Mouse (Mus musculus): ENCODE measurements around the gene Vamp2. TPM values are rescaled to one million over a fixed set of nuclear protein-coding genes. Genes with fewer than 3 reads are reported as not detected.

The Vamp2 gene
- polyA plus RNA-seq (2017; shearing (Covaris generic)): 36.7 TPM

DNA sequence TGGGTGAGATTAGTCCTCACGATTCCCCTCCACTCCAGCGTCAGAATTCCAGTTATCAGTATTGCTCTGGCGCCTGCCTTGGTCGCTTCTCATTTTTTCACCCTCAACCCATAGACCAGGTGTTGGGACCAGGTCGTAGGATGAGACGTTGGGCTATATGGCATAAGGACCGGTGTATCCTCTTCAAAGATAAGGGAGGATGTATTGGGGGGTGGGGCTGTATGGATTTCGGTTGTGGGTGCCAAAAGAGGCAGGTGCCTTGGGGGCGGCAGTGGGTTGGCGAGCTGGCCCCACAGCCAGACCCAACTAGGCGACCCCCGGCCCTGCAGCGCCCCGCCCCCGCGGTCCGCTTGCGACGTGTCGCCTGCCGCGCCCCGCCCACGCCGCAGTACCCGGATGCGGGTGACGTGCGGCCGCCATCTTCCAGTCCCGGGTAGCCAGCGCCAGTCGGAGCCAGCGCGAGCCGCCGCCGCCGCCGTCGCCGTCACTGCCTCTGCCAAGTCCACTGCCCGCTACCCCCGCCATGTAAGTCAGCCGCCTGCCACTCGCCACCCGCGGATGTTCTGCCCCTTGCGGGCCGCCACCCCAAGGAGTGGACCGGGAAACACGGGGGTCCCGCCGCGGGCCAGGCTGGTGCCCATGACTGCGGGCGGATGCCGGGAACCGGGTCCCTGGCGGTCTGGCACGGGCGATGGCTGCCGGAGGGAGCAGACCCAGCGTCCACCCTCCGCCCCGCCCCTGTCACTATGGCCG is at the start of gene Vamp2:
Vamp2 (plus strand) TSS at position 388 of the 753 bp plus-strand sequence.

DNA sequence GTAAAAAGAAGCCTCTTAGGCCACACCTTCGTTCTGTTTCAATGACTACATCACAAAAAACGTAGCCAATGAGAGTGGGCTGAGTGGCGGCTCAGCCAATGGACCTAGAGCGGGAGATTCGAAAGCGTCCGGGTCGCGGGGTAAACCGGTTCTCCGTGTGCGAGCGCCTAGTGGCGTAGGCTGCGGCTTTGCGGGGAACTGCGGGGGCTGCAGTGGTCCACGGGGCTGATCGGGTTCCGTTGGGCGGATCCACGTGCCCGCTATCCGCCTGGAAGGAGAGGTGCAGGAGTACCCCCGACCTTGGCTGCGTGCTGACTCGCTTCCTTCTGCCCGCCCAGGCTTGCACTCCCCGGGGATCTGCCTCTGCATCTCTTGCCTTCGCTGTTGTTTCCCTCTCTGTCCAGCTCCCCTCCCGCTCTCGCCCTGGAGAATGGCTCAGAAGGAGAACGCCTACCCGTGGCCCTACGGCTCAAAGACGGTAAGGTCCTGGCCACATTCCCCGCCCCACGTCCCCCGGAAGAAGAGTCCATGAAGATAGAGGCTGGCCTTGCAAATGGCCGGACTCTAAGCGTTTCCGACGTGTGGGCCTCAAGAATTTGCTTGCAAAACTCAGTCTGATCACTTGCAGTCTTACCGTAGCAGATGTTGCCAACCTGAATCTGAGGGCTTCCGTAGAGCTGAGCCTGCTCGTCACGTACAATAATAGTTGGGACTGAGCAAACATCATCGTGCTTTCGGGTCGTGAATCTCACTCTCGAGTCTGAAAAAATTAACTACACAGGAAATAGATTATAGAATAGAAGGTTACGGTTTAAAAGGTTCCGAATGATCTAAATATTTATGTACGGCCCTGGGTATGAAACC is 42.5 kb upstream of the Vamp2 start, which contains the start of gene Aurkb:
Aurkb (plus strand) TSS at position 117 of the 864 bp plus-strand sequence.

DNA sequence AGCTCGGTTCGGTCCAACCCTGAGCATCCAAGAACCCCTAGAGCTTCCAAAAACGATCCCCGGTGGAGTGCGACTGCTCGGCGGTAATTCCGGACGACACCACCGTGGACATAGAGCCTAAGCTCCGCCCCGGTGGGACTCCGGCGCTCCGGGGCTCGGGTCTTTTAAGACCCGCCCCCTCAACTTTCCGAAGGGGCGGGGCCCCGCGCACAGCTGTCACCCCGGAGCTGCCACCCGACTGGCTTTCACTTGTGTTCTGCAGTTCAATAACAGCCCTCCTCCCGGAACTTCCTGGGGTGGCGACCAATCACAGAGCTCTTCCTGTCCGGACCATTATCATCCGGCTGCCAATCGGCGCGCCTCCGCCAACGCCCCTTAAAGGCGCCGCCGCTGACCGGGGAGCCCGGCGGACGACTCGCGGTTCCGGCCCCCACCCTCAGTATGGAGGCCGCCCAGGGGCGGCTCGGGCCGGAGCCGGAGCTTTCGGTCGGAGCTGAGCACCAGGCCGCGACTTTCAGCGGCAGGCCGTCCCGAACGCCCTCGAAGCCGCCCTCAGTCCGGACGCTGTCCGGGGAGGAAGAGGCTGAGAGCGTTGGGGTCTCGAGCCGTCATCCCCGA is 28.8 kb upstream of the Vamp2 start, which contains the start of gene Borcs6:
Borcs6 (plus strand) TSS at position 361 of the 618 bp plus-strand sequence.

DNA sequence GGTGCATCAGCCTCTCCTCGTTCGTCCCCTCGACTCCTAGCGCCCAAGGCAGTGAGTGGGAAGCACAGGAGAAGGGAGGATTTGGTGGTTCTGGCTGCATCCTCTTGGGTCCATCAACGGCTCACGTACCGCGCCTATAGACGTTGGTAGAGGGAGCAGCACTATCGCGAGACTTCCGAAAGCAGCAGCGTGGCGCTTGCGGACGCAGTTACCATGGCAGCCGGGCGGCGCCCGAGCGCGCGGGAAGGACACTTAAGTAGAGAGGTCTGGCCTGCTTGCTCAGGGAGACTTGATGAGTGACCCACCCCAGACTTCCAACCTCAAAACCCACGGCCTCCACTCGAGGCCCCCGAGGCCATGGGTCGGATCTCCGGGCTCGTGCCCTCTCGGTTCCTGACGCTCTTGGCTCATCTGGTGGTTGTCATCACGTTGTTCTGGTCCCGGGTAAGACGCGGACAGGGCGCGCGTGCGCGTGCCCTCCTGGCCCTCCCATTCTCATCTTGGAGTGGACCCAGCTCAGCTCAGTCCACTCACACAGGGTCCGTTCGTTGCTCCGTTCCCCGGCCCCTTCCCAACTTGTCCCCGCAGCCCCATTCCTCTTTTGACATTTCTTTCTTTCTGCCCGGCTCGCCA is 17.6 kb upstream of the Vamp2 start, which contains the start of gene Tmem107:
Tmem107 (plus strand) TSS at position 217 of the 633 bp plus-strand sequence.

DNA sequence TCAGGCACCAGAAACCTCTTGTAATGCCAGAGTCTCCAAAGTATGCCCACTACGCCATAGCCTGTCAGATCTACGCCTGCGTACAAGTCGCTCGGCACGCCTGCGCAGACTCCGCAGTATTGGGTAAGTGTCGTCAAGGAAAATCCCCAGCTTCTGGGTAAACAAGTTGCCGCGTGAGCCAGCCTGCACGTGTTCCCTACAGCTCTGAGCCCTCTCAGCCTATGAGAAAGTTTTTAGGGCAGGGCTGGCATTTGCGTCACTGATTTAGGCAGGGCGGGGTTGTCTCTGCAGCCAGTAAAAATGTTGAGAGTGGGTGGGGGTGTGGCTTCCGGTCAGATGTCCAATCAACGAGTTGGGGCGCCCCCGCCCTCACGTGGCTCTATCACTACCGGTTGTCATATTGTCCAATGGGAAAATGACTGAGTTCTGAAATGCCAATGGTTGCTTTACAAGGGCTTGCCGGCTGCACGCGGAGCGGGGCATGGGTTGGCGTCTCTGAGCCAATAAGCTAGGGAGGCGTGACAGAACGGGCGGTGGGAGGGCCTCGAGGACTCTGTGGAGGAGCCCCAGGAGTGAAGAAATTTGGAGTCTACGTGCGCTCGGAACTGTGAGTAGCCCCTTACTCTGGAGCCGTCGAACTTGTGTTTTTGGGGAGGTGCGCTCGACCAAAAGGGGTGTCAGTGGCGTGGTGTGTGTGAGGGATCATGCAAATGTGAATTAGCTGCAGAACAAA is 6.6 kb downstream of the Vamp2 start, which contains the start of gene Per1:
Per1 (plus strand) TSS at position 521 of the 733 bp plus-strand sequence.

DNA sequence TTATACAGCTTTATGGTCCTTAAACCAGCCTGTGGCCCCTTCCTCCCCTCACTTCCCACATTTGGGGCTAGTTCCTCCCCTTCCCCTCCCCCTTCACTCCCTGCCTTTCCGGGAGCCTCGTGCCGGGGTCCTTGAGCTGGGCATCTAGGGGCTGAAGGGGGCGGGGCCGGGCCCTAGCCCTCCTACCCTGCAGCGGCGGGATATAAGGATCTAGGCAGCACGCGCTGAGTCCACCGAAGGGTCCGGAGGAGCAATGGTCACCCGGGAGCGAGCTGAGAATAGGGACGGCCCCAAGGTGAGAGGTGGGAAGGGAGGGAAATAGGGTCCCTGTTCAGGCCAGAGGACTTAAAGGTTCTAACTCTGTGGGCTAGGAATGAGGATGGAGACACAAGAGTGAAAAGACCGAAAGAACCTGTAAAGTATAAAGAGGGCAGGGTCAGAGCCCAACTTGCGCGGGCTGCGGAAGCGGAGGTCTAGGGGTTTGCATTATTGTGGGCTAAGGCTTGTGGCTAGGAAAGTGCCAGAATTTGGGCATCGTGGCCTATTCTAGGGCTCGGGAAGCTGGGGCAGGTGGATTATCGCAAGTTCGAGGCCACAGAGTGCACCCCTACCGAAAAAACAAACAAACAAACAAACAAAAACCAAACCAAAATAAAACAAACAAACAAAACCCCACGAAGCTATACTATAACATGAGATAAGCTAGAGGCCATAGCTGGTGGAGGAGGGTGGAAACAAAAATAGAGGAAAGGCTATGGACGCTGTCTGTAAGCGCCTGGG is 32.1 kb downstream of the Vamp2 start, which contains the start of gene Hes7:
Hes7 (plus strand) TSS at position 184 of the 780 bp plus-strand sequence.

DNA sequence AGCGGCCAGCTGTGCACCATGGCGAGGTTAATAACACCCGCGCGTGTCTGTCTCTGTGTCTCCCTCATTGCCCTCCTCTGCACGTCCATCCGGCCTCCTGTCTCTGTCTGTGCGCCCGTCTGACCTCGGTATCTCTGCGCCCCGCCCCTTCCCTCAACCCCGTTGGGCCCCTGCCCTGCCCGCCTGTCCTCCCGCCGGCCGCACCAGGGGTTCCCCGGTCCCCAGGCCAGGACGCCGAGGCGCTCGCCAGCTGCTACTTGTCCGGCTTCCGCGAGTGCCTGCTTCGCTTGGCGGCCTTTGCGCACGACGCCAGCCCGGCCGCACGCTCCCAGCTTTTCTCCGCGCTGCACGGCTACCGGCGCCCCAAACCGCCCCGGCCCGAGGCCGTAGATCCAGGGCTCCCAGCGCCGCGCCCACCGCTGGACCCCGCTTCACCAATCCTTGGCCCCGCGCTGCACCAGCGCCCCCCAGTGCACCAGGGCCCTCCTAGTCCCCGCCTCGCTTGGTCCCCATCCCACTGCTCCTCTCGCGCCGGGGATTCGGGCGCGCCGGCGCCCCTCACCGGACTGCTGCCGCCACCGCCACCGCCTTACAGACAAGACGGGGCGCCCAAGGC is 34.2 kb downstream of the Vamp2 start, which contains the start of gene 9130213A22Rik:
9130213A22Rik (minus strand) TSS at position 254 of the 616 bp plus-strand sequence.

DNA sequence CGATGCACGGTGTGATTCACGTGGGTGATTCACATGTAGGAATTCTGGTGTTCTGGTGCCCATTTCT is 37.4 kb downstream of the Vamp2 start, which contains the start of gene Aloxe3:
Aloxe3 (plus strand) TSS at position 45 of the 67 bp plus-strand sequence.

Other genes with a start within 250 kb of the Vamp2 start
- 71.3 TPM for gene Ndel1, start 216.6 kb upstream of the Vamp2 start, polyA plus RNA-seq (2017; shearing (Covaris generic))
- gene Rnf222, start 199.9 kb upstream of the Vamp2 start, polyA plus RNA-seq (2017; shearing (Covaris generic)): not detected
- 1,177 TPM for gene Rpl26, start 186.9 kb upstream of the Vamp2 start, polyA plus RNA-seq (2017; shearing (Covaris generic))
- gene Odf4, start 161.4 kb upstream of the Vamp2 start, polyA plus RNA-seq (2017; shearing (Covaris generic)): not detected
- gene Arhgef15, start 131.0 kb upstream of the Vamp2 start, polyA plus RNA-seq (2017; shearing (Covaris generic)): 0.19 TPM
- 13.3 TPM for gene Slc25a35, start 120.4 kb upstream of the Vamp2 start, polyA plus RNA-seq (2017; shearing (Covaris generic))
- 29.9 TPM for gene Rangrf, start 113.3 kb upstream of the Vamp2 start, polyA plus RNA-seq (2017; shearing (Covaris generic))
- gene Pfas, start 80.0 kb upstream of the Vamp2 start, polyA plus RNA-seq (2017; shearing (Covaris generic)): 5.6 TPM
- gene Ctc1, start 72.6 kb upstream of the Vamp2 start, polyA plus RNA-seq (2017; shearing (Covaris generic)): 23.3 TPM
- 6.8 TPM for gene Aurkb, start 42.8 kb upstream of the Vamp2 start, polyA plus RNA-seq (2017; shearing (Covaris generic))
- gene Borcs6, start 28.8 kb upstream of the Vamp2 start, polyA plus RNA-seq (2017; shearing (Covaris generic)): 4.2 TPM
- gene Tmem107, start 17.7 kb upstream of the Vamp2 start, polyA plus RNA-seq (2017; shearing (Covaris generic)): 3.3 TPM
- 14.7 TPM for gene Per1, start 6.7 kb downstream of the Vamp2 start, polyA plus RNA-seq (2017; shearing (Covaris generic))
- gene Hes7, start 31.9 kb downstream of the Vamp2 start, polyA plus RNA-seq (2017; shearing (Covaris generic)): not detected
- not detected for gene 9130213A22Rik, start 34.1 kb downstream of the Vamp2 start, polyA plus RNA-seq (2017; shearing (Covaris generic))
- 0.46 TPM for gene Aloxe3, start 37.4 kb downstream of the Vamp2 start, polyA plus RNA-seq (2017; shearing (Covaris generic))
- not detected for gene Alox12b, start 68.5 kb downstream of the Vamp2 start, polyA plus RNA-seq (2017; shearing (Covaris generic))
- gene Alox8, start 109.4 kb downstream of the Vamp2 start, polyA plus RNA-seq (2017; shearing (Covaris generic)): 7.9 TPM
- 0.24 TPM for gene Gucy2e, start 148.5 kb downstream of the Vamp2 start, polyA plus RNA-seq (2017; shearing (Covaris generic))
- gene Cntrob, start 235.3 kb downstream of the Vamp2 start, polyA plus RNA-seq (2017; shearing (Covaris generic)): 16.9 TPM
- gene Trappc1, start 235.5 kb downstream of the Vamp2 start, polyA plus RNA-seq (2017; shearing (Covaris generic)): 112 TPM
- 2.9 TPM for gene Kcnab3, start 237.8 kb downstream of the Vamp2 start, polyA plus RNA-seq (2017; shearing (Covaris generic))